Mouse (Mus musculus): Measurements from ENCODE around the gene Capn10.
"Not testable (repeated sequence)": the region's sequence is repeated elsewhere in the genome, so short reads cannot be mapped to it uniquely, and the experiment has no call there.

The Capn10 gene

GRCm38 (mm10) chr1:92919775-92920174, 14.4 kb upstream of the Capn10 start:
- DNase-seq (ENCODE audit: low read depth, low spot score), result peak; percentile 54

DNA sequence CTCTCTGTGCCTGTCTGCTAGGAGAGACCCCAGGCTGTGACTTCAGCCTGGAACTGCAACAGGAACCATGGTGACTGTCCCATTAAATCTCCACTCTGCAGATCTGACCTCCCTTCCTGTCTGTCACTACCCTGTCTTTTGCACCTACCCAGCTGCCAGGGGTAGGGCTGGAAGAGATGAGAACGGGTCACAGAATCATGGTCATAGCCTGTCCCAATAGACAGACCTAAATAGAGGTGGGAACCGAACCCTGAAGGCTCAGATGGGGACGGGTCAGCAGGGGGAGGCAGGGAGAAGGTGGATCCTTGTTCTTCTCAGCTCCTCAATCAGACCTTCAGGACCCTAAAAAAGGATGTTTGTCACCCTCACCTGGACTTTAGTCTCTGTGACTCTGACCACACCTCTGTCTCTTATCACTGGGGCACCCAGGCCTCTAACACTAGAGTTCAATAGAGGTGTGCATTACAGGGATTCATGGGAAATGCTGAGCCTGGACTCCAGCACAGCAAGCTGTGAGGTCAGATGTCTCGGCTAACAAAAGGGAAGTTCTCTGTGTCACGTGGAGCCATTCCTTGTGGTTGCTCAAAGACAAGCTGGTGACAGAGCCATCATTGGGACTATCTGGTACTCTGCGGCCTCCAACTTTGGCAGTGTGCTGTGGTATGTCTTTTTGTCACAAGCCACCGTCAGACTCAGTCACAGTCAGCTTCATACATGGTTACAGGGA, 13.5 kb upstream of the Capn10 start:
- DNase-seq (ENCODE audit: low read depth, low spot score), result no peak

DNA sequence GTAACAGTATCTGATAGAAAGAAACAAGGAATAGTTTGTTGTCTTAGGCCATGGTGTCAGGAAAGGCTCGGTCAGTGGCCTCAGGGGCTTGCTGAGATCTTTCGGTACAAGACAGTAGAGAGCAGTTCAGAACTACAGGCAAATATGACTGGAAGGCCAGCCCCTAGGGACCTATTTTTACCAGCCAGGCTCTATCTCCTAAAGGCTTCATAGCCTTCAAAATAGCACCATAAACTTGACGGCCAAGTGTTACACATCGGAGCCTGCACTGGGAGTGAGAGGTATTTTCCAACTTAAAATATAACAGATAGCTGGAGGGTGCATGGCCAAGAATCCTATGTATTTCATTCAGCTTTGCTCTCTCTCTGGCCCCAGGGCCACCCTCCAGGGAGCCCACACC, 12.7 kb upstream of the Capn10 start:
- DNase-seq (ENCODE audit: low read depth, low spot score), result no peak

DNA sequence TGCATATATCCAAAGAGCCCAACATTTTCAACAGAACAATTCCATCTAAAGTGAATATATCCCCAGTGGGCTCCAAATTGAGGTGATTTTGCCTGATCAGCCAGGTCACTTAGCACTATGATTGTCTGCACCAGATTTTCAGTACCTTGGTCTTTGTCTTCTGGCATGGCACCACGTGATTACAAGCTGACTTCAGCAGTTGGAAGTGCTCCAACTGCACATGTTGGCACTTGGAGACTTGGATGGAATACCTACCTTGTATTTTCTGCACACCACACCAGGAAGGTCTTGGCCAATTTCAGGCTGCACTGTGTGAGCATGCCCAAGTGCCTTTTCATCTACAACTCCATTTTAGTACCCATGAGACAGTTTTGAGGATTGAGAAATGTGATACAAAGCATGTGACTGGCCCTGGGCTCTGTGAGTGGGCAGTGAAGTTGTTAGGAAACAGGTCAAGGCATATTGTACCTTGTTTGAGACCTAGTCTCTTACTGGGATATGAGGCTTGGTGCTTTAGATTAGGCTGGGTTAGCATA, 3.9 kb upstream of the Capn10 start:
- DNase-seq (ENCODE audit: low read depth, low spot score), result no peak

DNA sequence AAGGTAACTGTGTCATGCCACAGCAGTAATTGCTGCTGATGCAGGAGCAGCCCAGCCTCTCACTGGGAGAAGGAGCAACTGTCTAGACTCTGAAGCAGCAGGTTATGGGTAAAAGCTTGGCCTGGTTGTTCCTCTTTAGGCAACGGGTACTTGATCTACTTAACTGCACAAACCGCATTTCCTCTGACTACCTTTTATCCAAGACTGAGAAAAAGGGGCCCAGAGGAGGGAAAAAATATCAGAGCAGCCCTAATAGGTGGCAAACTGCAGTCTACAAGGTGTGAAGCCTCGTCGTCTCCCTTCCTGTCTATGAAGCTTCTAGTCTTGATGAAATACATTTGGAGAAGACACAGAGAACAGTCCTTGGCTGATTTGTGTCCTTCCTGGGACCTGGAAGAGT, 565 bp upstream of the Capn10 start:
- DNase-seq (ENCODE audit: low read depth, low spot score), result no peak

GRCm38 (mm10) chr1:92935054-92935962, 1.1 kb downstream of the Capn10 start:
- no peak for DNase-seq (ENCODE audit: low read depth, low spot score)

- no peak for DNase-seq (ENCODE audit: low read depth, low spot score)
Measured at GRCm38 (mm10) chr1:92935977-92936376, 1.8 kb downstream of the Capn10 start.

DNA sequence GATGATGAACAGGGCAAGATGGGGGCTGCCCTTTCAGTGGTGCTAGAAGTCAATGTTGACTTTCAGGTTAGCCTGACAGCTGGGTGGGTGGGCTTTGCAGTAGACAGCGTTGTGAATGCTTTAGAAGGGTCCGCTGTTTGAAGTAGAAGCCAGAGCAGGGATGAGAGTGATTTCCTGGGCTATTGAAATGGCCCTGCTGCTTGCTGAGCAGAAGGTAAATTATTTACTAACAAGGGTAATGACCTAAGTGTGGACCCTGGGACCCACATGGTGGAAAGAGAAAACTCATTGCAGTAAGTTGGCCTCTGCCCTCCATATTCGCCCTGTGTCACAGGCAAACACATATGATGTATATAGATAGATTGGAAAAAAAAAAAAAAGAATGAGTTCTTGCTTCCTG, 2.3 kb downstream of the Capn10 start:
- DNase-seq (ENCODE audit: low read depth, low spot score), result no peak

DNA sequence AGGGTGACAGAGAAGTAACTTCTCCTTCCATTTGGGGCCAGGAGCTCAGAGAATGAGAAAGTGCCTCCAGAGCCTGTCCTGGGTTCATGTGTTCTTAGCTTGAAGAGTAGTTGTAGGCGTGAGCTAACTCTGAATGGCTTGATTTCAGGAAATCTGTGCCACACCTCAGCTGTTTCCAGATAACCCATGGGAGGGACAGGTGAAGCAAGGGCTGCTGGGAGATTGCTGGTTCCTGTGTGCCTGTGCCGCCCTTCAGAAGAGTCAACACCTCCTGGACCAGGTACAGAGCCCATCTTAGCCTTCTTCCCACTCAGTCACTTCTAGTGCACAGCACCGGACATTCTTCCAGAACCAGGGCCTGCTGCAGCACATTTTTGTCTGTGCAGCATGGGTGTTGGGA, 3.6 kb downstream of the Capn10 start:
- no peak for DNase-seq (ENCODE audit: low read depth, low spot score)

GRCm38 (mm10) chr1:92939746-92940145, 5.6 kb downstream of the Capn10 start:
- DNase-seq (ENCODE audit: low read depth, low spot score), result no peak

DNA sequence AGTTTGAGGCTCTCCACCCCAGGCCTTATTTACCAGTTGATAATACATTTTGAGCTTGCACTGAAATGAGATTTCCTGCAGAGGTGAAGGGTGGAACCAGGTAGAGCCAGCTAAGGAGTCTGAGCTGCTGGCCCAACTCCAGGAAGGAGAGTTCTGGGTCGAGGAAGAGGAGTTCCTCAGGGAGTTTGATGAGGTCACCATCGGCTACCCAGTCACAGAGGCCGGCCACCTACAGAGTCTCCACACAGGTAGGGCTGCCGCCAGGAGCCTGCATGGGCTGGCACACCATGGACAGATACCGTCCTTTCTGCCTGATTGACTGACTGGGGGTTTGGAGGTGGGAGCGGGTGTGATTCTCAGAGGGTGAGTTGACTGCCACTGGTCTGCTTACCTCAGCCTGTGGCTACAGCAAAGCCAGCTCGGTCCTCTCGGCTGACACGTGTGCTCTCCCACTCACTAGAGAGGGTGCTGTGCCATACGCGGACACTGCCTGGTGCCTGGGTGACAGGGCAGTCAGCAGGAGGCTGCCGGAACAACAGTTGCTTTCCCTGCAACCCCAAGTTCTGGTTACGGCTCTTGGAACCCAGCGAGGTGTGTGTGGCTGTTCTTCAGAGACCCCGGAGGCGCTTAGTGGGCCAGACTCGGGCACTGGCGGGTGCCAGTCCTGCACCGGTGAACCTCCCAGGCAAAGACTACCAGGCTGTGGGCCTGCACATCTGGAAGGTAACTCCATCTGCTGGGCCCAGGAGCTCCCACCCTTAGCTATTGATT, 9.2 kb downstream of the Capn10 start:
- no peak for DNase-seq (ENCODE audit: low read depth, low spot score)

GRCm38 (mm10) chr1:92947966-92948365, 13.8 kb downstream of the Capn10 start:
- no peak for DNase-seq (ENCODE audit: low read depth, low spot score)

DNA sequence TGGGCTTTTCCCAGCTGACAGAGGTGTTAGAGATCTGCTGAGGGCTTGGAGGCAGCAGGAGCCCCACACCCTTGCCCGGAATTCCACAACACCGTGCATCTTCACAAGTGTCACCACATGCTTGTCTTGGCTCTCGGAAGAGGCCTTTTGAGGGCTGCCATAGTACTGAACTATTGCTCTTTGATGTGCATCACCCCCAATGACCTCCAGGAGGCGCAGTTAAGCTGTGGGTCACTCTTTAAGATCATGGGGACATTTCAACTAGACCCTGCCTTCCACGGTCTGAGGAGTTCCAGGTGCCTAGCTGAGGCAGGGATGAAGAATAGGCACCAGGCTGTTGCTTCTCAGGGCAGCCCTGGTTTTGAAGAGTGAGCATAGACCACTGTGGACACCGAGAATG, 15.2 kb downstream of the Capn10 start:
- DNase-seq (ENCODE audit: low read depth, low spot score), result peak; percentile 66

DNA sequence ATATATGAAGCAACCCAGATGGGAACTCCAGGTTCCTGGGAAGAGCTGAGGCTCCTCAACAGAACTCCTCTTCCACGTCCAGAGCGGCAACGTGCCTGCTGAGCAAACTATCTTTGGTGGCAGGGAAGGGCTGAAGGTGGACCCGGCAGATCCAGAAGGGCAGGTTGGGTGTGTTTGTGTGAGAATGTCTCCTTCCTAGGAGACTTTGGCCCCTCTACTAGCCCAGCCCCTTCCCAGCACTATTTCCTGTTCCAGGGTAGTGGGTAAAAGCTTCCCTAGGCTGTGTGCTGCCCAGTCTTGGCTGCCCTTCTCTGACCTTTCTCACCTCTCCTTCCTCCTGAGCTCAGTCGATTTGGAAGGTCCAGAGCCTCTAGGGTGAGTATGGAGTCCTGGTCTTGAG, 16.4 kb downstream of the Capn10 start, which contains the start of gene Gpr35:
Gpr35 (plus strand) TSS at position 259 of the 400 bp plus-strand sequence.
- DNase-seq (ENCODE audit: low read depth, low spot score), result no peak

- DNase-seq (ENCODE audit: low read depth, low spot score), result no peak
Measured at GRCm38 (mm10) chr1:92953641-92954040, 19.5 kb downstream of the Capn10 start.

GRCm38 (mm10) chr1:92956571-92957335, 22.6 kb downstream of the Capn10 start:
- peak; percentile 61 for DNase-seq (ENCODE audit: low read depth, low spot score)

- no peak for DNase-seq (ENCODE audit: low read depth, low spot score)
Measured at GRCm38 (mm10) chr1:92958999-92959398, 24.8 kb downstream of the Capn10 start.

GRCm38 (mm10) chr1:92970791-92971190, 36.6 kb downstream of the Capn10 start:
- DNase-seq (ENCODE audit: low read depth, low spot score), result not testable (repeated sequence)

DNA sequence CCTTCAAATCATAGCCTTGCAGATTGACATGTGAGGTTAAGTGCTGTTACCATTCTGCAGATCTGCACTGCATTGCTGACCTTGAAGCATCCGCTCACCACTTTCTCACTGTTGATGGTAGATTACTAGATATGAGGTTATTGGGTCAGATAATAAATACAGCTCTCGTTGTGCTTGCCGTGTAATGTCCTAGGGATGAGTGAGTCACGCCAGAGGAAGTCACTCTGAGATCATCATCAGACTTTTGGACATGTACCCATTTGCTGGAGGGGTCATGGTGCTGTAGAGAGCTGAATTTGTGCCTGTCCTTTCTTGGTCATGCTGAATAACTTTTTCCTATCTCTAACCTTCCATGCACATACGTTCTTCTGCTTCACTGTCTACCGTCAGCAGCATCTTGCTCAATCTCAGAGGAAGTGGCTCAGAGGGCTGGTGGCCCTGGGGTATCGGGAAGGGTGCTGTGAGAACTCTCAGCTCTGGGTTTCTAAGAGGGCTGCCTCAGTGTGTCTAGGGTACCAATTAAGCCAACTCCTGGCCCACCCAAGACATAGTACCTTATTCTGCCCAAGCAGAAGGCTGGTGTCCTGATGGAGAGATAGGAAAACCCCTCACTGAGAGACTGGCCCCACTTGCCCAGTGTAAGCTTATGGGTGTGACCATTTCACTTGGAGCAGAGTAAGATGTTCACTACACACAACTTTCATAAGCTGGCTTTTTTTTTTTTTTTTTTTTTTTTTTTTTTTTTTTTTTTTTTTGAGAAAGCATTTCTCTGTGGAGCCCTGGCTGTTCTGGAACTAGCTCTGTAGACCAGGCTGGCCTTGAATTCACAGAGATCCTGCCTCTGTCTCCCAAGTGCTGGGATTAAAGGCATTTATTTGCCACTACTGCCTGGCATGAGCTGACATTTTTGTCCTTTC, 38.0 kb downstream of the Capn10 start:
- no peak for DNase-seq (ENCODE audit: low read depth, low spot score)

DNA sequence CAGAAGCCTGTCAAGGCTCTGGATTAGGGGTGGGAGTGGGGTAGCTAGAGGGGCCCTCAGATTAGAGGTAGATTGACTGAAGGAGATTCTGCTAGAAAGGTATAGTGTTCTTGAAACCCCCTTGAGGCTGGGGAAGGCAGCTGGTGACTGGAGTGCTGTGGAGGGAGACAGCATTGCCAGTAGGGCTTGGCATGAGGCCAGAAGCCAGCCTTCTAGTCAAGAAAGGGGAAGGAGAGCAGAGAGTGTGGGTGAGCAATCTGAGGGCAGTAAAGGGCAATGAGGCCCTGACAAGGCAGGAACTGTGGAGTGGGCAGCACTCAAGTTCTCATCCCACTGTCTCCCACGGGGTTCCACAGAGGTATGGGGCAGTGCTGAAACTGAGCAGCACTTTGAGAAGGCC, 38.7 kb downstream of the Capn10 start:
- DNase-seq (ENCODE audit: low read depth, low spot score), result no peak

Data from R1 (cell line).